Mouse (Mus musculus): ENCODE data around the gene Vps26c.

DNA sequence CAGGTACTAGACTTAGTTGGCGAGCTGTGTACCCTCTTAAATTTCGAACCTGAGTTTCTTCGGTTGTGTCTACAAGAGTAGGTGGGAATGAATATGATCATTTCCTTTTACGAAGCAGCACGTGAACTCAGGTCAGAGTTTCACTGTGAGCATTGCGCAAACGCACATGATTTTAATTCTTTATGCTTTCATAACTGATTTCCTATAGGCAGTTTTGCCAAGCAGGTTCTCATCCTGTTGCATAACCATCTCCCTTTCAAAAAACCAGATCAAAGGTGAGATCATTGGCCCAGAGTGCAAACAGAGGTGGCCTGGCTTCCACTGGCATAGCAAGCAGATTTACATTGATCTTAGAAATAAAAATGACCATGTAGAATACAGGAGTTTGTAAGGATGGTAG, 77.0 kb downstream of the Vps26c start:
- TF ChIP-seq CTCF (IDR thresholded peaks at IDR 0.05; ENCODE audit: extremely low read depth, insufficient read depth, low read length) = no peak
- TF ChIP-seq POLR2A (IDR thresholded peaks at IDR 0.05; ENCODE audit: extremely low read depth, insufficient read depth, low read length) = no peak
